Mouse (Mus musculus): Measurements from ENCODE around the gene Sh2d1b1. TPM values are rescaled to one million over a fixed set of nuclear protein-coding genes. Genes with fewer than 3 reads are reported as not detected.
A peak's percentile ranks its signal among the peaks of the same experiment; 100 is the strongest.

Sh2d1b1 gene
- total RNA-seq, 2 experiments from 2014 or later = not detected

DNA sequence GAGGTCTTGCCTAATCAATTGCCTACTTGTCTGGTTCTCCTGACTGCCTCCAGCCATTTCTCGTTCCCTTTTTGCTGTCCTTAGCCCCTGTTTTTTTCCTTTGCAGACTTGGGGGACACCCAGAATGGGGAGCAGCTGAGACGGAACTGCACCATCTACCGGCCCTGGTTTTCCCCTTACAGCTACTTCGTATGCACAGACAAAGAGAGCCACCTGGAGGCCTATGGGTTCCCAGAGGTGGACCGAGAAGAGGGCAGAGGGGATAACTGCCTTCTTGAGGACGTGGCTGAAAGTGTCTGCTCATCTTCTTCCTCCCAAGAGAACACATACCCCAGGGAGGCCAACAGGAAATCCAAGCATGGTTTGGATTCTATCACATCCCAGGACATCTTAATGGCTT is 34.3 kb downstream of the Sh2d1b1 start:
- DNase-seq (ENCODE audit: low spot score in 2 of 2) = no peak
- intact Hi-C loops (cut with DNase I) = no loop called here

DNA sequence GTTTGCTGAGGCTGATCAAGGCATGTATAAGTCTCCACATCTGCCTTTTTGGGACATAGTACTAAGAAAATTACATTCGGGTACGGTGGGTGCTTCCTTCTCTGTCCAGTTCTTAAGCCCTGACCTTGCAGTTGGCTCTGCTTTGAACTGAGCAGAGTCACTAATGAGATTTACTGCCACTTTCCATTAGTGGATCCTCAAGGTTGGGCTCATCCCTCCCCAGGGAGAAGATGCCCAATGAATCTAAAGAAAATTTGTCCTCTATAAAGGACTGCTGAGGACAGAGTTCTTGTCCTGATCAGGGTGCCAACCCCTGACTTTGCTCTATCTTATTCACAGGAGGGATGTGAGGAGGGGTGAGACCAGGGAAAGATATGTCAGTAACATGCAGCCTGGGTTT is 44.9 kb downstream of the Sh2d1b1 start:
- intact Hi-C loops (cut with DNase I) = no loop called here
- DNase-seq (ENCODE audit: low spot score in 2 of 2) = no peak

DNA sequence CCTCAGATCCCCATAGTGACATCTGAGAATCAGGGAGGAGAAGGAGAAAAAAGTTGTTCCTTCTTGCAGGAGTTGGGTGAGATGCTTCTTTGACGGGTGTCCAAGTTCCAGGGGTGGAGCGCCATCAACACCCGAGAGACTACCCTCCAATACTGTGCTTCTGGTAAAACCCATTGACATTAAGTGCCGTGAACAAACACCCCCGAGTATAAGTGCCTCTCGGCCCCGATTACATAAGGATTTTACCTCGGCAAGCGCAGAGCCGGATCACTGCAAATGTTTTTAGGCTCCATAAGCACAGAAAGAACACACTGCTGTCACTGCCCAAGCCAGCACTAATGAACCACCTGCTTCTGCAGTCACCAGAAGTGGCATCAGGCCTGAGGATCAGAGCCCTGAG is 45.9 kb downstream of the Sh2d1b1 start:
- intact Hi-C loops (cut with DNase I) = no loop called here
- DNase-seq (ENCODE audit: low spot score in 2 of 2) = no peak

DNA sequence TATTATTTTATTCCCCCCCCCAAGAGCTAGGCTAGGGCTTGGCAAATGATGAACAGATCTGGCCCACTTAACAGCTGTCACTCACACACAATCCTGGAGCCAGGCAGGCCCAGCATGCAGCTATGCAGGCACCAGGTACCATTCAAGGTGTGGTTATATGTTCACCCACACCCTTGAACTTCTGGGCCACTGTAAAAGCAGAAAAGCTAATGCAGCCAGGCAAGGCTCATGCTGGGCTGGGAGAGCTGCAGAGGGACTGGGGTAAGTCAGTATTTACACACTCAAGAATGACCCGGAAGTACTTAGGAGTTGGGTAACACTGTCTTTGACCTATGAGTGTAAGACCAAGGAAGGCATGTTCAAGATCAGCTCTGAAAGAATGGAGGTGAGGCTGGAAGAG is 47.2 kb downstream of the Sh2d1b1 start:
- intact Hi-C loops (cut with DNase I) = no loop called here
- no peak for DNase-seq (ENCODE audit: low spot score in 2 of 2)

DNA sequence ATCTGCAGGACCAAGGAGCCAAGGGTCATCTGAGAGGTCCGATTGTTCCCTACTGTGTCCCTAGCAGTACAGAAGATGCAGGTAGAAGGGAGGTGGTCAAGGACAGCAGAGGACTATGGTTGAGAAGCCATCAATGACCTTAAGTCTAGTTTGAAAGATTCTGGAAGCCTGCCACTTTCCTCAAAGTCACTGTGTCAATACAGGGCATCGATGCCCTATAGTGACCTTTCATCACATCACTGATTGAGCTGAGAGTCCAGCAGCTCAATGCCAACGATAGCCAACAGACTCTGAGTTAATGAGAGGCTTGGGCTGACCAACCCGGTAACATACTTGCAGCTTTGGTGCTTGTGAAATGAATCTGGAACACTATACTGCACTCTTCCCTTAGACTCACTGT is 48.2 kb downstream of the Sh2d1b1 start:
- intact Hi-C loops (cut with DNase I) = no loop called here
- DNase-seq (ENCODE audit: low spot score in 2 of 2) = no peak

DNA sequence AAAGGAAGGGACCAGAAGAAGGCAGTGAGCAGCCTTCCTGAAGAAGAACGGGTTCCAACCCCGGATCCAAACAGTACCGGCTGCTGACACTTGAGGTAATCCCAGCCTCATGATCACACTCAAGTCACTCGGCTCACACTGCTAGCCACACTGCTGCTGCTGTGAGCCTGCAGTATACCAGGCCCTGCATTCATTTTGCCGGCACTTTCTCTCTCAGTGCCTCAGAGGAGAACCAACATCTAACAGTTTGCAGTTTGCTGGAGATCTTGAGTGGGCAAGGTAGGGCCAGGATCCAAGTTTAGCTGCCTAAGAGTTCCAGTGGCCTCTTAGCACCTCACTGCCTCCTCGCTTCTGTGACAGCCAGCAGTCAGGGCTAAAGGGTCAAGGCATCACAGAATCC is 54.8 kb downstream of the Sh2d1b1 start:
- DNase-seq (ENCODE audit: low spot score in 2 of 2) = peak in 1 of 2 experiments; percentile 18
- intact Hi-C loops (cut with DNase I) = no loop called here

- peak in 1 of 2 experiments; percentile 14 for DNase-seq (ENCODE audit: low spot score in 2 of 2)
- intact Hi-C loops (cut with DNase I) = no loop called here
Measured at GRCm38 (mm10) chr1:170332775-170333174, 55.7 kb downstream of the Sh2d1b1 start.

Other genes with a start within 250 kb of the Sh2d1b1 start
- gene Ddr2, start 166.6 kb upstream of the Sh2d1b1 start, total RNA-seq (2021) = 1 to 10 TPM; 5.7 to 6.8 TPM
- 10 to 100 TPM; 62.3 to 65.9 TPM for gene Uap1, start 102.4 kb upstream of the Sh2d1b1 start, total RNA-seq (2021)
- gene Uhmk1, start 61.9 kb upstream of the Sh2d1b1 start, total RNA-seq (2021) = 100 to 1,000 TPM; 146 TPM
- gene Sh2d1b2, start 44.6 kb upstream of the Sh2d1b1 start, total RNA-seq (2021) = not detected
- gene Gm7694, start 29.0 kb downstream of the Sh2d1b1 start, total RNA-seq (2021) = 1 to 10 TPM; 1.9 to 2.5 TPM
- gene Spata46, start 31.5 kb downstream of the Sh2d1b1 start, total RNA-seq (2021) = not detected